Mouse (Mus musculus): ENCODE data around the gene Fam81a. TPM values are rescaled to one million over a fixed set of nuclear protein-coding genes. Genes with fewer than 3 reads are reported as not detected.

Gene Fam81a
- polyA plus RNA-seq (2014; fragmentation: Nextera tagmentation; extraction: Ambion mirVana): 7.3 and 8.8 TPM in 2 replicates

GRCm38 (mm10) chr9:70142460-70142859 lies at the start of gene Fam81a:
Fam81a (minus strand) TSS chr9:70142560.
- Histone ChIP-seq H3K4me1 (ENCODE audit: control insufficient read depth, insufficient read depth, low read length) (peaks cover 14% of the 10 kb centered on the region; the same call in 1 of the 2 replicates), H3K27me3 (replicated peaks; ENCODE audit: control insufficient read depth, insufficient read depth, low read length) (peaks cover 13% of the 10 kb centered on the region), H3K9me3 (ENCODE audit: control insufficient read depth, low read length) (no peaks in the 10 kb centered on the region), H3K27ac (replicated peaks; ENCODE audit: low read depth, low read length) (no peak within 1 kb of the TSS), H3K9ac (ENCODE audit: low read depth, low read length) (peak within 1 kb of the TSS; percentile 61), H3K36me3 (ENCODE audit: control insufficient read depth, insufficient read depth, low read length) (no peaks in the 10 kb centered on the region), H3K4me2 (ENCODE audit: low read depth, low read length) (peak within 1 kb of the TSS; percentile 91), H3K4me3 (ENCODE audit: low read depth, low read length) (peak within 1 kb of the TSS; percentile 49)
- no peak for DNase-seq (ENCODE audit: low spot score)
- ATAC-seq (ENCODE audit: low read depth): no peak
- WGBS: 65% methylated on average over 7 of the region's 7 CpGs

GRCm38 (mm10) chr9:70182639-70183038 lies 40.3 kb upstream of the Fam81a start:
- H3K9ac ChIP-seq (ENCODE audit: low read depth, low read length): no peak overlapping the region
- H3K9me3 ChIP-seq (ENCODE audit: control insufficient read depth, low read length): no peaks in the 10 kb centered on the region
- DNase-seq (ENCODE audit: low spot score) (peak; percentile 20), ATAC-seq (ENCODE audit: low read depth) (no peak)
- H3K4me2 ChIP-seq (ENCODE audit: low read depth, low read length): no peak overlapping the region
- H3K4me1 ChIP-seq (ENCODE audit: control insufficient read depth, insufficient read depth, low read length): no peaks in the 10 kb centered on the region
- 32% methylated on average over 7 of the region's 7 CpGs for WGBS
- no peak overlapping the region for H3K4me3 ChIP-seq (ENCODE audit: low read depth, low read length)
- H3K27ac ChIP-seq (replicated peaks; ENCODE audit: low read depth, low read length): no peak overlapping the region
- no peaks in the 10 kb centered on the region for H3K27me3 ChIP-seq (replicated peaks; ENCODE audit: control insufficient read depth, insufficient read depth, low read length)
- H3K36me3 ChIP-seq (ENCODE audit: control insufficient read depth, insufficient read depth, low read length): no peaks in the 10 kb centered on the region

- ATAC-seq (ENCODE audit: low read depth) (peak; percentile 67; the same call in 1 of the 2 replicates), DNase-seq (ENCODE audit: low spot score) (peak; percentile 27)
- H3K4me3 ChIP-seq (ENCODE audit: low read depth, low read length): no peak overlapping the region
- H3K4me2 ChIP-seq (ENCODE audit: low read depth, low read length): no peak overlapping the region
- no peaks in the 10 kb centered on the region for H3K36me3 ChIP-seq (ENCODE audit: control insufficient read depth, insufficient read depth, low read length)
- no peaks in the 10 kb centered on the region for H3K9me3 ChIP-seq (ENCODE audit: control insufficient read depth, low read length)
- no peak overlapping the region for H3K9ac ChIP-seq (ENCODE audit: low read depth, low read length)
- 44% methylated on average over 12 of the region's 12 CpGs for WGBS
- no peaks in the 10 kb centered on the region for H3K27me3 ChIP-seq (replicated peaks; ENCODE audit: control insufficient read depth, insufficient read depth, low read length)
- no peak overlapping the region for H3K27ac ChIP-seq (replicated peaks; ENCODE audit: low read depth, low read length)
- H3K4me1 ChIP-seq (ENCODE audit: control insufficient read depth, insufficient read depth, low read length): no peaks in the 10 kb centered on the region
These were observed 39.4 kb upstream of the Fam81a start for GRCm38 (mm10) chr9:70181719-70182118.

DNA sequence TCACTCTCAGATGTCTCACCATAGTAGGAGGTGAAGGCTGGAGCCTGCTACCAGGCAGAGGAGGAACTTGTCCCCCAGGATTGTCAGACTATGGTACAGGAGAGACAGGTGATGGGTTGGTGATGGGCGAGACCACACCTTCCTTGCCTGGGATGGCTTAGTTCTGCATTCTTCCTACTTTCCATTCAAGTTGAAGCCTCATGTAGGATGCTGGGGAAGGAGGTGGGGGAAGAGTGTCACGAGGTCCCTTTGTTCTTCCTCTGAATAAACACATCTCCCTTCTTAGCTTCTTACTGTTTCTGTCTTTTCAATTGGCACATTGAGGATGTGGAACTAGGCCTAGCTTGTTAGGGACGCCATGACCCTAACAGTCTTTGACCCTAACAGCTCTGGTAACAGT lies 33.9 kb upstream of the Fam81a start:
- 78% methylated on average over 3 of the region's 3 CpGs for WGBS
- H3K9me3 ChIP-seq (ENCODE audit: control insufficient read depth, low read length): no peaks in the 10 kb centered on the region

GRCm38 (mm10) chr9:70174896-70175295 lies 32.5 kb upstream of the Fam81a start:
- Histone ChIP-seq H3K4me3 (ENCODE audit: low read depth, low read length) (no peak overlapping the region), H3K4me1 (ENCODE audit: control insufficient read depth, insufficient read depth, low read length) (peaks cover 8% of the 10 kb centered on the region), H3K4me2 (ENCODE audit: low read depth, low read length) (no peak overlapping the region), H3K36me3 (ENCODE audit: control insufficient read depth, insufficient read depth, low read length) (no peaks in the 10 kb centered on the region), H3K9me3 (ENCODE audit: control insufficient read depth, low read length) (no peaks in the 10 kb centered on the region), H3K9ac (ENCODE audit: low read depth, low read length) (no peak overlapping the region), H3K27ac (replicated peaks; ENCODE audit: low read depth, low read length) (no peak overlapping the region), H3K27me3 (replicated peaks; ENCODE audit: control insufficient read depth, insufficient read depth, low read length) (no peaks in the 10 kb centered on the region)
- ATAC-seq (ENCODE audit: low read depth): no peak
- no peak for DNase-seq (ENCODE audit: low spot score)
- WGBS: 28% methylated on average over 6 of the region's 6 CpGs

More for the DNA sequence above, 33.9 kb upstream of the Fam81a start:
- Histone ChIP-seq H3K27ac (replicated peaks; ENCODE audit: low read depth, low read length) (no peak overlapping the region), H3K9ac (ENCODE audit: low read depth, low read length) (no peak overlapping the region), H3K4me1 (ENCODE audit: control insufficient read depth, insufficient read depth, low read length) (peaks cover 8% of the 10 kb centered on the region), H3K36me3 (ENCODE audit: control insufficient read depth, insufficient read depth, low read length) (no peaks in the 10 kb centered on the region), H3K4me3 (ENCODE audit: low read depth, low read length) (no peak overlapping the region), H3K27me3 (replicated peaks; ENCODE audit: control insufficient read depth, insufficient read depth, low read length) (no peaks in the 10 kb centered on the region), H3K4me2 (ENCODE audit: low read depth, low read length) (no peak overlapping the region)
- DNase-seq (ENCODE audit: low spot score) (no peak), ATAC-seq (ENCODE audit: low read depth) (no peak)

- Histone ChIP-seq H3K4me2 (ENCODE audit: low read depth, low read length) (no peak overlapping the region), H3K36me3 (ENCODE audit: control insufficient read depth, insufficient read depth, low read length) (no peaks in the 10 kb centered on the region), H3K27ac (replicated peaks; ENCODE audit: low read depth, low read length) (no peak overlapping the region), H3K9ac (ENCODE audit: low read depth, low read length) (no peak overlapping the region), H3K4me1 (ENCODE audit: control insufficient read depth, insufficient read depth, low read length) (peaks cover 8% of the 10 kb centered on the region), H3K27me3 (replicated peaks; ENCODE audit: control insufficient read depth, insufficient read depth, low read length) (no peaks in the 10 kb centered on the region), H3K4me3 (ENCODE audit: low read depth, low read length) (no peak overlapping the region), H3K9me3 (ENCODE audit: control insufficient read depth, low read length) (no peaks in the 10 kb centered on the region)
- 47% methylated on average over 4 of the region's 4 CpGs for WGBS
- DNase-seq (ENCODE audit: low spot score): no peak
- ATAC-seq (ENCODE audit: low read depth): no peak
These were observed 32.0 kb upstream of the Fam81a start for GRCm38 (mm10) chr9:70174291-70174848.

GRCm38 (mm10) chr9:70168973-70169372 lies 26.6 kb upstream of the Fam81a start:
- no peaks in the 10 kb centered on the region for H3K27me3 ChIP-seq (replicated peaks; ENCODE audit: control insufficient read depth, insufficient read depth, low read length)

DNA sequence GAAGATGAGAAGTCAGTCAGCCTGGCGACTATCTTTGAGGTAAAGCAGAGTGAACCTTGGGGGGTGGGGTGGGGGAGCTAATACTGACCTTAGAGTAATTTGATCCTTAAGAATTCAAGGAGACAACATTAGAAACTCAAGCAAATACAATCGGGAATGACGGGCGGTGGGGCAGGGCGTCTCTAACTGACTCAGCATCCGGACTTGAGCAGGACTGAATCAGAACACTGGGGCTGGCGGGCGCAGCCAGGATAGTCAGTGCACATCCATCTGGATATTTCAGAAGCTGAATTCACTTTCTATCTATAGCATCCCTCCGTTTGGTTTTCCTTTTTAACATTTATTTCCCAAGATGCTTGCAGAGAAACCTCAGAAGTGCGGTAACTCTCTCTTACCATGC lies 17.7 kb upstream of the Fam81a start:
- H3K9ac ChIP-seq (ENCODE audit: low read depth, low read length): no peak overlapping the region
- H3K4me2 ChIP-seq (ENCODE audit: low read depth, low read length): no peak overlapping the region
- WGBS: 66% methylated on average over 10 of the region's 10 CpGs
- no peak overlapping the region for H3K27ac ChIP-seq (replicated peaks; ENCODE audit: low read depth, low read length)
- H3K4me3 ChIP-seq (ENCODE audit: low read depth, low read length): no peak overlapping the region
- no peaks in the 10 kb centered on the region for H3K27me3 ChIP-seq (replicated peaks; ENCODE audit: control insufficient read depth, insufficient read depth, low read length)
- no peaks in the 10 kb centered on the region for H3K9me3 ChIP-seq (ENCODE audit: control insufficient read depth, low read length)
- DNase-seq (ENCODE audit: low spot score) (no peak), ATAC-seq (ENCODE audit: low read depth) (no peak)
- H3K36me3 ChIP-seq (ENCODE audit: control insufficient read depth, insufficient read depth, low read length): no peaks in the 10 kb centered on the region
- no peaks in the 10 kb centered on the region for H3K4me1 ChIP-seq (ENCODE audit: control insufficient read depth, insufficient read depth, low read length)

More at GRCm38 (mm10) chr9:70168973-70169372, 26.6 kb upstream of the Fam81a start:
- Histone ChIP-seq H3K4me1 (ENCODE audit: control insufficient read depth, insufficient read depth, low read length) (no peaks in the 10 kb centered on the region), H3K36me3 (ENCODE audit: control insufficient read depth, insufficient read depth, low read length) (no peaks in the 10 kb centered on the region), H3K9ac (ENCODE audit: low read depth, low read length) (no peak overlapping the region), H3K4me3 (ENCODE audit: low read depth, low read length) (no peak overlapping the region), H3K27ac (replicated peaks; ENCODE audit: low read depth, low read length) (no peak overlapping the region), H3K9me3 (ENCODE audit: control insufficient read depth, low read length) (no peaks in the 10 kb centered on the region), H3K4me2 (ENCODE audit: low read depth, low read length) (no peak overlapping the region)
- no peak for DNase-seq (ENCODE audit: low spot score)
- no peak for ATAC-seq (ENCODE audit: low read depth)
- 84% methylated on average over 7 of the region's 7 CpGs for WGBS

GRCm38 (mm10) chr9:70147618-70148017 lies 5.3 kb upstream of the Fam81a start:
- Histone ChIP-seq H3K9me3 (ENCODE audit: control insufficient read depth, low read length) (no peaks in the 10 kb centered on the region), H3K27me3 (replicated peaks; ENCODE audit: control insufficient read depth, insufficient read depth, low read length) (no peaks in the 10 kb centered on the region; the same call in 1 of the 2 replicates)

More at GRCm38 (mm10) chr9:70147618-70148017, 5.3 kb upstream of the Fam81a start:
- Histone ChIP-seq H3K4me3 (ENCODE audit: low read depth, low read length) (no peak overlapping the region), H3K36me3 (ENCODE audit: control insufficient read depth, insufficient read depth, low read length) (no peaks in the 10 kb centered on the region), H3K4me1 (ENCODE audit: control insufficient read depth, insufficient read depth, low read length) (no peaks in the 10 kb centered on the region), H3K4me2 (ENCODE audit: low read depth, low read length) (no peak overlapping the region), H3K27ac (replicated peaks; ENCODE audit: low read depth, low read length) (no peak overlapping the region), H3K9ac (ENCODE audit: low read depth, low read length) (no peak overlapping the region)
- ATAC-seq (ENCODE audit: low read depth) (no peak), DNase-seq (ENCODE audit: low spot score) (no peak)
- 63% methylated on average over 3 of the region's 3 CpGs for WGBS

All from embryonic facial prominence, embryonic 14.5 days (tissue).